Mouse (Mus musculus): ENCODE data around the gene Gucy2e. TPM values are rescaled to one million over a fixed set of nuclear protein-coding genes. Genes with fewer than 3 reads are reported as not detected.

The Gucy2e gene
- polyA plus RNA-seq, 1 experiment from 2014 or later: 0.05 TPM

DNA sequence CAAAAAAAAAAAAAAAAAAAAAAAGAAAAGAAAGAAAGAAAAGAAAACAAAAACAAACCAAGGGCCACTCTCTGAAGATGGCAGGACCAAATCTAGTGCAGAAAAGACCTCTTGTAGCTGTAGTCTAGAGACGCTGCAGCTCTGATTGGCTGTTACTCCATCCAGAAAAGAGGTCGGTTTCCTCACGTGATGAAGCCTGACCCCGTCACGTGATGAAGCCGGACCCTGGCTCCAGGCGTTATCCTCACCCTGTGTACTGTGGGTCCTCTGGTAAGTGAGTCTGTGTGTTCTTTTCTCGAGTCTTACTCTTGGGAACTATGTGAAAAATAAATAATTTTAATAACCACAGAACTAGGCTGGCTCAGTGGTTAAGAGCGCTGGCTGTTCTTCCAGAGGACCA, 28.6 kb upstream of the Gucy2e start:
- ATAC-seq (replicated peaks; ENCODE audit: low FRiP score): no peak
- no peaks in the 10 kb centered on the region; the same call in 1 of the 2 replicates for H3K4me1 ChIP-seq (replicated peaks; ENCODE audit: control insufficient read depth, insufficient read depth, low read length)
- H3K27me3 ChIP-seq (replicated peaks; ENCODE audit: control insufficient read depth, insufficient read depth, low read length): peaks cover 15% of the 10 kb centered on the region
- H3K4me3 ChIP-seq (ENCODE audit: low read depth, low read length): no peak overlapping the region
- DNase-seq (ENCODE audit: low spot score): no peak
- no peaks in the 10 kb centered on the region for H3K9me3 ChIP-seq (ENCODE audit: control insufficient read depth, low read length)
- H3K36me3 ChIP-seq (ENCODE audit: control insufficient read depth, insufficient read depth, low read length): no peaks in the 10 kb centered on the region
- no peak overlapping the region for H3K9ac ChIP-seq (ENCODE audit: low read depth, low read length)
- no peak overlapping the region for H3K4me2 ChIP-seq
- no peak overlapping the region for H3K27ac ChIP-seq (ENCODE audit: low read depth, low read length)
- 65% methylated on average over 9 of the region's 9 CpGs for WGBS

DNA sequence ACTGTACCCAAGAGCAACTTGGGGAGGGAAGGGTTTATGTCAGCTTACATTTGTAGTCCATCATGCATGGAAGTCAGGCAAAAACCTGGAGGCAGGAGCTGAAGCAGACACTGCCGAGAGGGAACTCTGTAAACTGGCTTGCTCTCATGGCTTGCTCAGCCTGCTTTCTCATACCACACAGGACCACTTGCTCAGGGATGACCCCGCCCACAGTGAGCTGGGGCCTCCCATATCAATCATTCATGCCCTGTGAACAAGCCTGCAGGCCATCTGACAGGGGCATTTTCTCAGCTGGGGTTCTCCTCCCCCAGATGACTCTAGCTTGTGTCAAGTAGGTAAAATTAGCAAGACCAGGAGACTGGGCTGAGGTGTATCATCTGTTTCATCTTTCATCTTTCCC, 27.4 kb upstream of the Gucy2e start:
- H3K27me3 ChIP-seq (replicated peaks; ENCODE audit: control insufficient read depth, insufficient read depth, low read length): peaks cover 15% of the 10 kb centered on the region
- H3K4me2 ChIP-seq: no peak overlapping the region
- no peak overlapping the region for H3K9ac ChIP-seq (ENCODE audit: low read depth, low read length)
- no peaks in the 10 kb centered on the region; the same call in 1 of the 2 replicates for H3K4me1 ChIP-seq (replicated peaks; ENCODE audit: control insufficient read depth, insufficient read depth, low read length)
- no peaks in the 10 kb centered on the region for H3K36me3 ChIP-seq (ENCODE audit: control insufficient read depth, insufficient read depth, low read length)
- 51% methylated on average over 2 of the region's 2 CpGs for WGBS
- H3K4me3 ChIP-seq (ENCODE audit: low read depth, low read length): no peak overlapping the region
- no peak overlapping the region for H3K27ac ChIP-seq (ENCODE audit: low read depth, low read length)
- ATAC-seq (replicated peaks; ENCODE audit: low FRiP score) (no peak), DNase-seq (ENCODE audit: low spot score) (no peak)
- no peaks in the 10 kb centered on the region for H3K9me3 ChIP-seq (ENCODE audit: control insufficient read depth, low read length)

DNA sequence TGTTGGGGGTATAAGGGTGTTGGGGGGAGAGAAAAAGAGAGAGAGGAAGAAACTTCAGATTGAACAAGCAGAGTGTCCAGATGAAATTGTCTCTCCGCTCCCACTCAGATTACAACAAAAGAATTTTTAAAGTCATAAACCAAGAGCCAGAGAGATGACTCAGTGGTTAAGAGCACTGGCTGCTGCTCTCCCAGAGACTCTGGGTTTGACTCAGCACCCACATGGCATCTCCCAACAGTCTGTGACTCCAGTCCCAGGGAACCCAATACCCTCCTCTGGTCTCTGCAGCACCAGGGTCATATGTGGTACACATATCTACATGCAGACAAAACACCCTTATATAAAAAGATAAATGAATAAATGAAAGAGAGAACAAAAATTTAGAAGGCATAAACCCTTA, 23.3 kb upstream of the Gucy2e start:
- Histone ChIP-seq H3K27ac (ENCODE audit: low read depth, low read length) (no peak overlapping the region), H3K4me1 (replicated peaks; ENCODE audit: control insufficient read depth, insufficient read depth, low read length) (no peaks in the 10 kb centered on the region; the same call in 1 of the 2 replicates), H3K27me3 (replicated peaks; ENCODE audit: control insufficient read depth, insufficient read depth, low read length) (no peaks in the 10 kb centered on the region), H3K9ac (ENCODE audit: low read depth, low read length) (no peak overlapping the region), H3K36me3 (ENCODE audit: control insufficient read depth, insufficient read depth, low read length) (no peaks in the 10 kb centered on the region), H3K4me3 (ENCODE audit: low read depth, low read length) (no peak overlapping the region), H3K4me2 (no peak overlapping the region), H3K9me3 (ENCODE audit: control insufficient read depth, low read length) (no peaks in the 10 kb centered on the region)
- ATAC-seq (replicated peaks; ENCODE audit: low FRiP score): no peak
- WGBS: 88% methylated on average over 1 of the region's 1 CpGs
- DNase-seq (ENCODE audit: low spot score): no peak

DNA sequence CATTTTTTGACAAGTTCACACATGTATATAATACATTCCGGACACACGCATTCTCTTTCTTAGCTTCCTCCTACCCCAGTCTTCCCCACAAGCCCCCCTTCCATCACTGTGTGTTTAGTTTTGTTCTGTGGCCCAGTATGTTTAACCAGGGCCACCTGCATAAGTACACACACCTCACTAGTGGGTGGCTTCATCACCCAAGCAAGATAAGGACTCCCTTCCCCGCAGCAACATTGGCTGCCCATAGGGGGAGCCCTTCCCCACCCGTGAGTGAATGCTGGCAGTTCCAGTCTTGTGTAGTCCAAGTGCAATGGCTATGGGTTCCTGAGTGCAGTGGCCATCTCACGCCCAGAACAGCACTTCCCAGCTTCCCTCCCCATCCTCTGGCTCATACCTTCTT, 21.5 kb upstream of the Gucy2e start:
- WGBS: 56% methylated on average over 5 of the region's 5 CpGs
- Histone ChIP-seq H3K9me3 (ENCODE audit: control insufficient read depth, low read length) (no peaks in the 10 kb centered on the region), H3K27me3 (replicated peaks; ENCODE audit: control insufficient read depth, insufficient read depth, low read length) (no peaks in the 10 kb centered on the region), H3K36me3 (ENCODE audit: control insufficient read depth, insufficient read depth, low read length) (no peaks in the 10 kb centered on the region), H3K27ac (ENCODE audit: low read depth, low read length) (no peak overlapping the region), H3K4me3 (ENCODE audit: low read depth, low read length) (no peak overlapping the region), H3K9ac (ENCODE audit: low read depth, low read length) (no peak overlapping the region), H3K4me2 (no peak overlapping the region), H3K4me1 (replicated peaks; ENCODE audit: control insufficient read depth, insufficient read depth, low read length) (no peaks in the 10 kb centered on the region)
- peak; percentile 61 for DNase-seq (ENCODE audit: low spot score)
- ATAC-seq (replicated peaks; ENCODE audit: low FRiP score): no peak

DNA sequence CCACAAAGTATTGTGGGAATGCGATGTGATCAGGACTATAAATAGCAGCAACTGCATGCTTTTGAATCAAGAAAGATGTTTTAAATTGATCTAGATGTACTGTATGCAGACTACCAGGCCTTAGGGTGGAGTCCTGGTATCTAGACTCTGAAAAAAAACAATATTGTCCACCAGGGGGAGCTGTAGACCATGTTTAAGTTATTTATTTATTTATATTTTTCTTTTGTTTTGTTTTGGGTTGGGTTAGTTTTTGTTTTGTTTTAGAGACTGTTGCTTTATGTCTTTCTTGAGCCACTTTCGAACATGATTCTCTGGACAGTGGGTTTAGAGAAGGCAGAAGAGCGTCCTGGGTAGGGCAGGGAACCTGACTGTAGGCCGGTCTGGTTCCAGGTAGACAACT, 21.0 kb upstream of the Gucy2e start:
- 53% methylated on average over 4 of the region's 4 CpGs for WGBS
- Histone ChIP-seq H3K4me1 (replicated peaks; ENCODE audit: control insufficient read depth, insufficient read depth, low read length) (no peaks in the 10 kb centered on the region), H3K9me3 (ENCODE audit: control insufficient read depth, low read length) (no peaks in the 10 kb centered on the region), H3K4me2 (no peak overlapping the region), H3K9ac (ENCODE audit: low read depth, low read length) (no peak overlapping the region), H3K4me3 (ENCODE audit: low read depth, low read length) (no peak overlapping the region; the same call in 1 of the 2 replicates), H3K27me3 (replicated peaks; ENCODE audit: control insufficient read depth, insufficient read depth, low read length) (no peaks in the 10 kb centered on the region), H3K36me3 (ENCODE audit: control insufficient read depth, insufficient read depth, low read length) (no peaks in the 10 kb centered on the region), H3K27ac (ENCODE audit: low read depth, low read length) (no peak overlapping the region)
- DNase-seq (ENCODE audit: low spot score): no peak
- no peak for ATAC-seq (replicated peaks; ENCODE audit: low FRiP score)

DNA sequence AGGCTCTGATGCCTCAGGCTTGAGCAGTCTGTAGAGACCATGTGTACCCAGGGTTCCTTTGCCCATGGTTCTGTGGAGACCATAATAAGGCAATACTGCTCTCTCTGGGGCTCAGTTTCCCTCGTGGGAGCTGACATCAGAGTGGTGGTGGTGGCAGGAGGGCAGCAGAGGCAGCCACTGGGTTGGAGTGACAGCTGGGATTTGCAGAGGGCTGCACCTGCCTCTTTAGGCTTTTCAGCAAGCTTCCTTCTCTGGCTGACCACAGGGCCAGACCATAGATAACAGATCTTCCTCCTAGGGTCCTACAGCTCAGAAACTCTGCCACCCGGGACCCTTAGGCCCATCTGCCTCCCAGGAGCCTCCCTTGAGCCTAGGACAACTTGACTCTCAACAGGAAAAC, 20.2 kb upstream of the Gucy2e start:
- Histone ChIP-seq H3K36me3 (ENCODE audit: control insufficient read depth, insufficient read depth, low read length) (no peaks in the 10 kb centered on the region), H3K4me2 (no peak overlapping the region), H3K9ac (ENCODE audit: low read depth, low read length) (no peak overlapping the region), H3K4me3 (ENCODE audit: low read depth, low read length) (no peak overlapping the region), H3K4me1 (replicated peaks; ENCODE audit: control insufficient read depth, insufficient read depth, low read length) (no peaks in the 10 kb centered on the region), H3K27ac (ENCODE audit: low read depth, low read length) (no peak overlapping the region), H3K9me3 (ENCODE audit: control insufficient read depth, low read length) (no peaks in the 10 kb centered on the region), H3K27me3 (replicated peaks; ENCODE audit: control insufficient read depth, insufficient read depth, low read length) (no peaks in the 10 kb centered on the region)
- 40% methylated on average over 2 of the region's 2 CpGs for WGBS
- DNase-seq (ENCODE audit: low spot score) (no peak), ATAC-seq (replicated peaks; ENCODE audit: low FRiP score) (no peak)

DNA sequence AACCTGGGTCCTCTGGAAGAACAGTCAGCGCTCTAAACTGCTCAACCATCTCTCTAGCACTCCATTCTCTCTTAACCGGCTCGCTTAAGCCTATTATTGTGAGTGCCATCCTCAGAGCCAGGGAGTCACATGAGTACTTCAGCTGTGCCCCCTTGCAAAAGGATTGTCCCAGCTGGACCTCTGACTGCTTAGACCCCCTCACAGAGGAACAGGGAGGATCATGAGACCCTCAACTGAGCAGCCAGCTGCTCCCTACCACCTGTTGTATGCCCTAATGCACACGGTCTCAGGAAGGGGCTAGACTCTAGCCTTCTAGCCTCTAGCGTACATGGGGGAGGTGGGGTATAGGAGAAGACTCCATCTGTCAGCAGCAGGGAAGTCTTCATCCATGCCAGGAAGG, 18.0 kb upstream of the Gucy2e start:
- Histone ChIP-seq H3K27me3 (replicated peaks; ENCODE audit: control insufficient read depth, insufficient read depth, low read length) (no peaks in the 10 kb centered on the region), H3K9me3 (ENCODE audit: control insufficient read depth, low read length) (no peaks in the 10 kb centered on the region), H3K4me3 (ENCODE audit: low read depth, low read length) (no peak overlapping the region), H3K27ac (ENCODE audit: low read depth, low read length) (no peak overlapping the region), H3K4me2 (no peak overlapping the region), H3K4me1 (replicated peaks; ENCODE audit: control insufficient read depth, insufficient read depth, low read length) (no peaks in the 10 kb centered on the region), H3K9ac (ENCODE audit: low read depth, low read length) (no peak overlapping the region), H3K36me3 (ENCODE audit: control insufficient read depth, insufficient read depth, low read length) (no peaks in the 10 kb centered on the region)
- ATAC-seq (replicated peaks; ENCODE audit: low FRiP score) (no peak), DNase-seq (ENCODE audit: low spot score) (no peak)
- 73% methylated on average over 5 of the region's 5 CpGs for WGBS

DNA sequence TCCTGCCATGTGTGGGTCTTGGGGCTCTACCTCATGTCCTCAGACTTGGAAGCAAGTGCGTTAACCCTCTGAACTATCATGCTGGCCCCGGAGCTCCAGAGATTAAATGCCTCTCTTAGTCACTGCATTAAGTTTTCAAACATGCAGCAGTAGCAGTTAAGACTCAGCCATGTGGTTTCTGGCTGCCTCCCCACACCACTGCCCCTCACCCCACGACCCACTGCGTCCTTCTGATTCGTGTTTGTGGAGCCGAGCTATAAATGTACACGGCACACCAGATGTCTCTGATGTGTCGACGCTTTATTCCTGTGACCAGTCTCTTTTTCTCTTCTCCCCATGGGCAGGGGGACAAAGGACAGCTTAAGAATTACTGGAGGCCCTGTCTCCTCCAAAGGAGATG, 16.3 kb upstream of the Gucy2e start:
- H3K27ac ChIP-seq (ENCODE audit: low read depth, low read length): no peak overlapping the region
- H3K4me1 ChIP-seq (replicated peaks; ENCODE audit: control insufficient read depth, insufficient read depth, low read length): no peaks in the 10 kb centered on the region
- no peaks in the 10 kb centered on the region for H3K9me3 ChIP-seq (ENCODE audit: control insufficient read depth, low read length)
- H3K4me3 ChIP-seq (ENCODE audit: low read depth, low read length): no peak overlapping the region
- WGBS: 47% methylated on average over 9 of the region's 9 CpGs
- H3K4me2 ChIP-seq: no peak overlapping the region
- H3K9ac ChIP-seq (ENCODE audit: low read depth, low read length): no peak overlapping the region
- H3K36me3 ChIP-seq (ENCODE audit: control insufficient read depth, insufficient read depth, low read length): no peaks in the 10 kb centered on the region
- DNase-seq (ENCODE audit: low spot score) (no peak), ATAC-seq (replicated peaks; ENCODE audit: low FRiP score) (no peak)
- no peaks in the 10 kb centered on the region for H3K27me3 ChIP-seq (replicated peaks; ENCODE audit: control insufficient read depth, insufficient read depth, low read length)

DNA sequence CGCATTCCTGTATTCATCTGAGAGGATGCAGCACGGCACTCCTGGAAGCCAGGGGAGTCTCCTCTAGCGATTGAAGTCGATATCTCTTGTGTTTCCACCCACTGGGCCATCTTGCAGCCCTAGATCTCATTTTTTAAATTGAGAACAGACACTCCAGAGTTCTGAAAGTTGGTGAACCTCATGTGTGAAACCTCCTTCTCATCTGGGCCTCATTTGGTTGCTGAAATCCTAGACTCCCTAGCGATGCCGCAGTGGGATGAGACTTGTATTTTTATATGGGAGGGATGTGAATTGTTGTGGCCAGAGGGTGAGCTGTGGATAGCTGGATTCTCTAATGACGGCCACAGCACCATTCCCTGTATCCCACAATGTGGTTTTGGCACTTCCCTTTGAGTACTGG, 15.1 kb upstream of the Gucy2e start:
- H3K9me3 ChIP-seq (ENCODE audit: control insufficient read depth, low read length): no peaks in the 10 kb centered on the region
- no peak for DNase-seq (ENCODE audit: low spot score)
- no peaks in the 10 kb centered on the region for H3K4me1 ChIP-seq (replicated peaks; ENCODE audit: control insufficient read depth, insufficient read depth, low read length)
- no peak overlapping the region for H3K4me2 ChIP-seq
- no peaks in the 10 kb centered on the region for H3K36me3 ChIP-seq (ENCODE audit: control insufficient read depth, insufficient read depth, low read length)
- H3K27ac ChIP-seq (ENCODE audit: low read depth, low read length): no peak overlapping the region
- no peak for ATAC-seq (replicated peaks; ENCODE audit: low FRiP score)
- no peak overlapping the region for H3K4me3 ChIP-seq (ENCODE audit: low read depth, low read length)
- no peaks in the 10 kb centered on the region for H3K27me3 ChIP-seq (replicated peaks; ENCODE audit: control insufficient read depth, insufficient read depth, low read length)
- WGBS: 79% methylated on average over 7 of the region's 7 CpGs
- no peak overlapping the region for H3K9ac ChIP-seq (ENCODE audit: low read depth, low read length)

Data from liver, embryonic 11.5 days (tissue).